In the genomic region with DNA sequence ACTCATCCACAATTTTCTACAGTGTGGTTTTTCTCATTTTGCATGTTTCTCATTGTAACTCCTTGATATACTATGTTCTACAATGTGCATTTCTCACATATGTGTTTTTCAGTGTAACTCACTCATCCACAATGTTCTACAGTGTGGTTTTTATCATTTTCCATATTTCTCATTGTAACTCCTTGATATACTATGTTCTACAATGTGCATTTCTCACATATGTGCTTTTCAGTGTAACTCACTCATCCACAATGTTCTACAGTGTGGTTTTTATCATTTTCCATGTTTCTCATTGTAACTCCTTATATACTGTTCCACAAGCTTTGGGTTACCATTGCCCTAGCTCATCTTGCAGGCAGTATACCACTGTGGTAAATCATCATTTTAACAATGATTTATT, we compare ENCODE assay signal across 8 mouse cellular contexts.
DNase-seq lines count a peak whose midpoint lies in the region; ATAC-seq and TF ChIP-seq lines count a peak whose summit lies in the region.
"Not testable (repeated sequence)": the region's sequence is repeated elsewhere in the genome, so short reads cannot be mapped to it uniquely, and the experiment has no call there.

No protein-coding gene starts in this region.

- TF ChIP-seq CTCF in kidney, postnatal 0 days (IDR thresholded peaks at IDR 0.05; ENCODE audit: low read depth); lung, embryonic 14.5 days (IDR thresholded peaks at IDR 0.05; ENCODE audit: low read depth): not testable (repeated sequence)

- DNase-seq in NIH3T3 (ENCODE audit: low read depth) = peak; percentile 66
- DNase-seq in embryo, embryonic 10.5 days (ENCODE audit: low spot score) = peak; percentile 23
- peak; percentile 15 for DNase-seq in forebrain, embryonic 14.5 days (ENCODE audit: low spot score)
- peak; percentile 30 for DNase-seq in hindbrain, embryonic 11.5 days (ENCODE audit: low spot score)
- DNase-seq in kidney, postnatal 0 days (ENCODE audit: low spot score) = peak; percentile 64
- peak; percentile 49 for DNase-seq in lung, embryonic 14.5 days
- peak; percentile 15 for DNase-seq in neural tube, embryonic 10.5 days (ENCODE audit: extremely low spot score, low spot score)
- DNase-seq in thymus, postnatal 0 days (ENCODE audit: low spot score) = peak; percentile 21

- H3K4me3 ChIP-seq in forebrain, embryonic 14.5 days (ENCODE audit: low read depth, low read length); hindbrain, embryonic 11.5 days (ENCODE audit: low read depth, low read length); kidney, postnatal 0 days (replicated peaks; ENCODE audit: low read depth, low read length); lung, embryonic 14.5 days (ENCODE audit: low read depth, low read length): not testable (repeated sequence)

- not testable (repeated sequence) for H3K9ac ChIP-seq in forebrain, embryonic 14.5 days (ENCODE audit: low read length); hindbrain, embryonic 11.5 days (ENCODE audit: low read depth, low read length); kidney, postnatal 0 days (ENCODE audit: low read depth, low read length); lung, embryonic 14.5 days

- H3K9me3 ChIP-seq in forebrain, embryonic 14.5 days (replicated peaks; ENCODE audit: control insufficient read depth, low read length); hindbrain, embryonic 11.5 days (ENCODE audit: control insufficient read depth, low read length); kidney, postnatal 0 days (replicated peaks; ENCODE audit: low read length); lung, embryonic 14.5 days (ENCODE audit: low read depth, low read length): not testable (repeated sequence)

- not testable (repeated sequence) for H3K4me2 ChIP-seq in forebrain, embryonic 14.5 days (ENCODE audit: low read length); hindbrain, embryonic 11.5 days (replicated peaks; ENCODE audit: low read depth, low read length); kidney, postnatal 0 days (ENCODE audit: low read length); lung, embryonic 14.5 days

- H3K4me1 ChIP-seq in forebrain, embryonic 14.5 days (ENCODE audit: control insufficient read depth, insufficient read depth, low read length); hindbrain, embryonic 11.5 days (replicated peaks; ENCODE audit: control insufficient read depth, insufficient read depth, low read length); kidney, postnatal 0 days (replicated peaks; ENCODE audit: insufficient read depth, low read length); lung, embryonic 14.5 days (ENCODE audit: insufficient read depth): not testable (repeated sequence)

- not testable (repeated sequence) for H3K36me3 ChIP-seq in forebrain, embryonic 14.5 days (ENCODE audit: control insufficient read depth, insufficient read depth, low read length); hindbrain, embryonic 11.5 days (ENCODE audit: control insufficient read depth, insufficient read depth, low read length); kidney, postnatal 0 days (ENCODE audit: insufficient read depth, low read length); lung, embryonic 14.5 days (ENCODE audit: insufficient read depth)

- ATAC-seq in forebrain, embryonic 14.5 days = peak; percentile 85
- ATAC-seq in hindbrain, embryonic 11.5 days (ENCODE audit: low FRiP score) = peak; percentile 94
- ATAC-seq in kidney, postnatal 0 days (replicated peaks; ENCODE audit: low FRiP score, low read depth) = peak; percentile 96
- ATAC-seq in lung, embryonic 14.5 days (ENCODE audit: insufficient read depth) = peak; percentile 74

- H3K27ac ChIP-seq in forebrain, embryonic 14.5 days (ENCODE audit: low read depth, low read length); hindbrain, embryonic 11.5 days (ENCODE audit: low read depth, low read length); kidney, postnatal 0 days; lung, embryonic 14.5 days (ENCODE audit: low read depth): not testable (repeated sequence)

- not testable (repeated sequence) for H3K27me3 ChIP-seq in forebrain, embryonic 14.5 days (replicated peaks; ENCODE audit: control insufficient read depth, insufficient read depth, low read length); hindbrain, embryonic 11.5 days (ENCODE audit: control insufficient read depth, insufficient read depth, low read length); kidney, postnatal 0 days (ENCODE audit: insufficient read depth, low read length); lung, embryonic 14.5 days (ENCODE audit: insufficient read depth, low read length)

Comparison
In these comparisons a context has a peak if more than half of its experiments do, and no peak if none do; other contexts are left out.
1. DNase-seq: peak in every context shown above with its lines; median percentile 66 in NIH3T3; 64 in kidney, postnatal 0 days; 49 in lung, embryonic 14.5 days; 30 in hindbrain, embryonic 11.5 days; 23 in embryo, embryonic 10.5 days; 21 in thymus, postnatal 0 days; 15 in forebrain, embryonic 14.5 days; 15 in neural tube, embryonic 10.5 days.